Mouse (Mus musculus) midbrain, embryonic 11.5 days (tissue): Measurements from ENCODE around the gene Zfp941. TPM values are rescaled to one million over a fixed set of nuclear protein-coding genes. Genes with fewer than 3 reads are reported as not detected.
A peak's percentile ranks its signal among the peaks of the same experiment; 100 is the strongest.

Experiments
- ATAC-seq: fragments of 200-750 bp; cut with Nextera tagmentation; 2 replicates; pipeline ENCODE4 v1.8.0; 2017; ENCODE audit warnings: moderate TSS enrichment, moderate library complexity; ENCODE audit not compliant: low FRiP score
- DNase-seq: peaks from one replicate; pipeline ENCODE4 v3.0.0; 2015; ENCODE audit warnings: low spot score; ENCODE audit errors: missing footprints
- H3K27ac ChIP-seq: fragments of 300-500 bp; sonication (generic); 2 replicates; pipeline ENCODE4 v1.5.1; 2014; ENCODE audit warnings: low read depth, low read length
- H3K27me3 ChIP-seq: fragments of 300-500 bp; sonication (generic); 2 replicates; pipeline ENCODE4 v1.6.1; 2014; ENCODE audit warnings: mild to moderate bottlenecking, low read length, moderate library complexity, mixed read lengths; ENCODE audit not compliant: control insufficient read depth, insufficient read depth
- H3K36me3 ChIP-seq: fragments of 300-500 bp; sonication (generic); 2 replicates; pipeline ENCODE4 v1.6.1; 2014; ENCODE audit warnings: mild to moderate bottlenecking, low read length, moderate library complexity, mixed read lengths; ENCODE audit not compliant: control insufficient read depth, insufficient read depth
- H3K4me1 ChIP-seq: fragments of 300-500 bp; sonication (generic); 2 replicates; pipeline ENCODE4 v1.6.1; 2014; ENCODE audit warnings: low read length; ENCODE audit not compliant: control insufficient read depth, insufficient read depth
- H3K4me2 ChIP-seq: fragments of 300-500 bp; sonication (generic); 2 replicates; pipeline ENCODE4 v1.6.1; 2014; ENCODE audit warnings: mild to moderate bottlenecking, moderate library complexity
- H3K4me3 ChIP-seq: fragments of 300-500 bp; sonication (generic); 2 replicates; pipeline ENCODE4 v1.5.1; 2014; ENCODE audit warnings: low read depth, low read length
- H3K9ac ChIP-seq: fragments of 300-500 bp; sonication (generic); 2 replicates; pipeline ENCODE4 v1.6.1; 2014; ENCODE audit warnings: low read length
- H3K9me3 ChIP-seq: fragments of 300-500 bp; sonication (generic); 2 replicates; pipeline ENCODE4 v1.6.1; 2016; ENCODE audit warnings: low read length; ENCODE audit not compliant: control insufficient read depth
- WGBS: fragments of 180-500 bp; shearing (Covaris S2); extraction: QIAGEN DNeasy Blood & Tissue Kit; methylation state at CpG from one replicate; pipeline ENCODE4 v1.1.7; 2014; 5-methylcytosine and 5-hydroxymethylcytosine counted together
- polyA plus RNA-seq: library from polyadenylated mRNA; unstranded; fragments of >200 nt; fragmentation: Nextera tagmentation; extraction: Ambion mirVana; gene quantifications from 2 replicates; pipeline ENCODE4 v1.2.1, GENCODE M21; 2014

The Zfp941 gene
- polyA plus RNA-seq, 1 experiment from 2014 or later, result 5.4 TPM

- WGBS, result 68% methylated on average over 4 of the region's 4 CpGs
- Histone ChIP-seq H3K4me3 (no peak overlapping the region), H3K9ac (no peak overlapping the region), H3K4me2 (no peak overlapping the region), H3K27ac (no peak overlapping the region), H3K27me3 (0 out of 2 replicates have a peak, but pooled peaks cover 2% of the 10 kb centered on the region), H3K9me3 (no peaks in the 10 kb centered on the region), H3K4me1 (no peaks in the 10 kb centered on the region; the same call in 1 of the 2 replicates), H3K36me3 (no peaks in the 10 kb centered on the region)
- DNase-seq, result peak; percentile 65
- no peak for ATAC-seq
Observed at GRCm38 (mm10) chr7:140845683-140846082, 23.7 kb upstream of the Zfp941 start.

- H3K27me3 ChIP-seq, result 0 out of 2 replicates have a peak, but pooled peaks cover 2% of the 10 kb centered on the region
- no peaks in the 10 kb centered on the region for H3K36me3 ChIP-seq
- no peak within 1 kb of the TSS for H3K27ac ChIP-seq
- no peak within 1 kb of the TSS for H3K9ac ChIP-seq
- DNase-seq, result peak; percentile 98
- WGBS, result 29% methylated on average over 14 of the region's 14 CpGs
- H3K4me3 ChIP-seq, result no peak within 1 kb of the TSS
- no peak within 1 kb of the TSS for H3K4me2 ChIP-seq
- peak; percentile 82 for ATAC-seq
- no peaks in the 10 kb centered on the region; the same call in 1 of the 2 replicates for H3K4me1 ChIP-seq
- H3K9me3 ChIP-seq, result no peaks in the 10 kb centered on the region
Observed at GRCm38 (mm10) chr7:140844905-140845665, 23.1 kb upstream of the Zfp941 start, which contains the start of gene Scgb1c1. TSS of gene Scgb1c1 (plus strand) at chr7:140845547.

GRCm38 (mm10) chr7:140843806-140844205 is 21.8 kb upstream of the Zfp941 start:
- no peak overlapping the region for H3K4me2 ChIP-seq
- 86% methylated on average over 7 of the region's 7 CpGs for WGBS
- no peak for ATAC-seq
- no peaks in the 10 kb centered on the region for H3K9me3 ChIP-seq
- H3K27ac ChIP-seq, result no peak overlapping the region
- 0 out of 2 replicates have a peak, but pooled peaks cover 2% of the 10 kb centered on the region for H3K27me3 ChIP-seq
- H3K36me3 ChIP-seq, result no peaks in the 10 kb centered on the region
- H3K4me1 ChIP-seq, result no peaks in the 10 kb centered on the region; the same call in 1 of the 2 replicates
- no peak overlapping the region for H3K4me3 ChIP-seq
- H3K9ac ChIP-seq, result no peak overlapping the region
- peak; percentile 74 for DNase-seq

GRCm38 (mm10) chr7:140840750-140841735 is 19.1 kb upstream of the Zfp941 start:
- H3K36me3 ChIP-seq, result no peaks in the 10 kb centered on the region
- no peak overlapping the region for H3K4me2 ChIP-seq
- no peak overlapping the region for H3K9ac ChIP-seq
- no peaks in the 10 kb centered on the region for H3K9me3 ChIP-seq
- ATAC-seq (no peak), DNase-seq (peak; percentile 62)
- no peak overlapping the region for H3K4me3 ChIP-seq
- H3K27ac ChIP-seq, result no peak overlapping the region
- H3K4me1 ChIP-seq, result no peaks in the 10 kb centered on the region; the same call in 1 of the 2 replicates
- WGBS, result 39% methylated on average over 19 of the region's 19 CpGs
- 0 out of 2 replicates have a peak, but pooled peaks cover 2% of the 10 kb centered on the region for H3K27me3 ChIP-seq

- no peaks in the 10 kb centered on the region for H3K36me3 ChIP-seq
- no peak overlapping the region for H3K27ac ChIP-seq
- ATAC-seq (no peak), DNase-seq (peak; percentile 76)
- no peak overlapping the region for H3K9ac ChIP-seq
- no peak overlapping the region for H3K4me2 ChIP-seq
- H3K9me3 ChIP-seq, result no peaks in the 10 kb centered on the region
- no peaks in the 10 kb centered on the region for H3K4me1 ChIP-seq
- 0 out of 2 replicates have a peak, but pooled peaks cover 2% of the 10 kb centered on the region for H3K27me3 ChIP-seq
- WGBS, result 69% methylated on average over 5 of the region's 5 CpGs
- no peak overlapping the region for H3K4me3 ChIP-seq
Observed at GRCm38 (mm10) chr7:140839556-140839955, 17.6 kb upstream of the Zfp941 start.

- Histone ChIP-seq H3K4me1 (no peaks in the 10 kb centered on the region), H3K27ac (no peak overlapping the region), H3K36me3 (no peaks in the 10 kb centered on the region), H3K9ac (no peak overlapping the region), H3K27me3 (no peaks in the 10 kb centered on the region), H3K9me3 (no peaks in the 10 kb centered on the region), H3K4me3 (no peak overlapping the region), H3K4me2 (no peak overlapping the region)
- WGBS, result 84% methylated on average over 9 of the region's 9 CpGs
- no peak for ATAC-seq
- no peak for DNase-seq
Observed at GRCm38 (mm10) chr7:140836243-140837115, 14.5 kb upstream of the Zfp941 start.

- DNase-seq (no peak), ATAC-seq (no peak)
- Histone ChIP-seq H3K4me1 (no peaks in the 10 kb centered on the region), H3K9me3 (no peaks in the 10 kb centered on the region), H3K9ac (no peak overlapping the region), H3K27ac (no peak overlapping the region), H3K36me3 (no peaks in the 10 kb centered on the region), H3K4me3 (no peak overlapping the region), H3K4me2 (no peak overlapping the region), H3K27me3 (no peaks in the 10 kb centered on the region)
- WGBS, result 73% methylated on average over 2 of the region's 2 CpGs
Observed at GRCm38 (mm10) chr7:140835758-140836087, 13.7 kb upstream of the Zfp941 start.

GRCm38 (mm10) chr7:140834968-140835757 is 13.2 kb upstream of the Zfp941 start, which contains the start of gene Urah:
TSS of gene Urah (plus strand) at chr7:140835018.
- ATAC-seq (no peak), DNase-seq (no peak)
- Histone ChIP-seq H3K9me3 (no peaks in the 10 kb centered on the region), H3K9ac (no peak within 1 kb of the TSS), H3K4me2 (no peak within 1 kb of the TSS), H3K27ac (no peak within 1 kb of the TSS), H3K4me1 (no peaks in the 10 kb centered on the region), H3K27me3 (no peaks in the 10 kb centered on the region), H3K4me3 (no peak within 1 kb of the TSS), H3K36me3 (no peaks in the 10 kb centered on the region)
- 43% methylated on average over 20 of the region's 20 CpGs for WGBS
